Mouse (Mus musculus) testis, postnatal 10 days (tissue): Measurements from ENCODE around the gene Mrgpra4.

Experiments used
- DNase-seq: peaks from one replicate; pipeline ENCODE4 v3.0.0; 2021; ENCODE audit warnings: low spot score

Mrgpra4 gene

GRCm38 (mm10) chr7:47981995-47982394 is at the start of gene Mrgpra4:
Gene Mrgpra4 (minus strand): TSS chr7:47982095.
- no peak for DNase-seq

DNA sequence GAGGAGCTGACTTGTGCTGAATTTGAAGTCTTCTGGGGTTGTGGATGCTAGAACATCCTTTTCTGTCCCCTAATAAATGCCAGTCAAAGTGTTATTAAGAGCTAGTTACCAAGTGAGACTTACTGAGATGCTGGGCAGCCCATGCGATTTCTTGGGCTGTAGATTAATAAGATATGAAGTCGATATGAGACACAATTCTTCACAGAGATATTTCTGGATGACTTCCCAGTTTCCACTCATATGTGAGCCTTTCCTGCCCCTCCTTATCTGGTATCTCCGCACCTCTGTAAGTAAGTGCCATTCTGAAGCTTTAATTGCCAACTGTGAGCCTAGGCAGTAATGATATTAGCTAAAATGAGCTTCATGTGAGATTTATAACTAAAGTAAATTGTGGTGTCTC is 45.6 kb upstream of the Mrgpra4 start, which contains the start of gene Mrgprx1:
Mrgprx1 (minus strand) TSS at position 101 of the 400 bp plus-strand sequence.
- no peak for DNase-seq

GRCm38 (mm10) chr7:48017874-48018273 is 36.0 kb upstream of the Mrgpra4 start:
- DNase-seq, result no peak

DNA sequence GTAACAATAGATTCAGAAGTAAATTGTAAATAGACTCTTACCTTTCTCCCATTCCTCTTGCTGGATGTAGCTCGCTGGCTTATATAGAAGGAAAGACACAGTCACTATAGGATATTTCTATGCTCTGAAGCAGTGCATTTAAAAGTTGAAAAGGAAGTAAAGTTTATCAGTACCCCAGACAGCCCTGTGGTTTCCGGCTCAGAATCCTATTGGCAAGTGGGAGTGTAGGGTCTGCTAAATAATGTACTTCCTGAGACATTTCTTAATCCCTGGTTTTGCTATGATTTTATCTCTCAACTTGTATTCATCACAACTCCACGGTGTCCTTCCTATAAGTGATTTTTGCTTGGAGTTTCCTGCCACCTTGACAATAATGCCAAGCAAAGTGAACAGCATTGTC is 13.8 kb upstream of the Mrgpra4 start:
- no peak for DNase-seq

GRCm38 (mm10) chr7:47986752-47987151 is 4.9 kb upstream of the Mrgpra4 start:
- DNase-seq, result no peak
